Mouse (Mus musculus) heart, adult 2 months (tissue): ENCODE results near the gene Phactr2. TPM values are rescaled to one million over a fixed set of nuclear protein-coding genes. Genes with fewer than 3 reads are reported as not detected.

Source experiments
- DNase-seq, 2 experiments: peaks; one replicate each; pipeline ENCODE4 v3.0.0; 2021
- H3K27ac ChIP-seq: fragments of 200-600 bp; 2 replicates; pipeline ENCODE4 v1.8.1; 2022
- H3K27me3 ChIP-seq: fragments of 200-500 bp; 2 replicates; pipeline ENCODE4 v1.6.1; 2012; ENCODE audit warnings: mild to moderate bottlenecking, low read length, inconsistent platforms, mixed read lengths; ENCODE audit not compliant: control insufficient read depth, insufficient read depth
- H3K36me3 ChIP-seq: fragments of 200-500 bp; 2 replicates; pipeline ENCODE4 v1.6.1; 2012; ENCODE audit warnings: low read length, inconsistent platforms; ENCODE audit not compliant: control insufficient read depth, insufficient read depth
- H3K4me1 ChIP-seq: fragments of 200-500 bp; 2 replicates; pipeline ENCODE4 v1.6.1; 2011; ENCODE audit warnings: low read length; ENCODE audit not compliant: control insufficient read depth, insufficient read depth
- H3K4me3 ChIP-seq: fragments of 200-600 bp; 2 replicates; pipeline ENCODE4 v1.8.1; 2022
- H3K79me2 ChIP-seq: fragments of 200-500 bp; replicated peaks from 2 replicates; pipeline ENCODE4 v1.6.1; 2012; ENCODE audit warnings: mild to moderate bottlenecking, inconsistent platforms, low read length, moderate library complexity, mixed read lengths; ENCODE audit not compliant: control insufficient read depth, insufficient read depth
- H3K9ac ChIP-seq: fragments of 200-500 bp; 2 replicates; pipeline ENCODE4 v1.6.1; 2012; ENCODE audit warnings: low read depth, mild to moderate bottlenecking, control low read depth, inconsistent platforms, low read length, mixed read lengths
- CTCF ChIP-seq: fragments of 200-600 bp; IDR thresholded peaks from 2 replicates; pipeline ENCODE4 v1.8.1; 2022; ENCODE audit warnings: antibody characterized with exemption, mild to moderate bottlenecking, moderate library complexity
- EP300 ChIP-seq: fragments of 200-500 bp; IDR thresholded peaks from 2 replicates; pipeline ENCODE4 v1.6.1; 2011; ENCODE audit warnings: low read depth, low read length, control low read depth; ENCODE audit not compliant: insufficient read depth
- POLR2A ChIP-seq: fragments of 200-500 bp; IDR thresholded peaks from 2 replicates; pipeline ENCODE4 v1.6.1; 2011; ENCODE audit warnings: mild to moderate bottlenecking, low read depth, low read length, control low read depth; ENCODE audit not compliant: insufficient read depth
- WGBS: fragments of 180-500 bp; shearing (Covaris S2); methylation state at CpG from one replicate; pipeline ENCODE4 v1.1.7; 2018; 5-methylcytosine and 5-hydroxymethylcytosine counted together
- intact Hi-C: fragments of 180-260 bp; cut with DNase I; formaldehyde crosslinking; loops from one replicate; pipeline ENCODE4 v1.15.1; 2025
- polyA plus RNA-seq: library from polyadenylated mRNA; depleted of rRNA; stranded (reverse); fragments of >200 nt; gene quantifications from 2 replicates; pipeline ENCODE4 v1.2.3, GENCODE M21; 2012
- total RNA-seq, 2 experiments: library from RNA; stranded (reverse); gene quantifications; 2 replicates each; pipeline ENCODE4 v1.2.3; 2021

Gene Phactr2
- total and polyA plus RNA-seq, 3 experiments = 15.2 to 49.3 (median 47.7) TPM

DNA sequence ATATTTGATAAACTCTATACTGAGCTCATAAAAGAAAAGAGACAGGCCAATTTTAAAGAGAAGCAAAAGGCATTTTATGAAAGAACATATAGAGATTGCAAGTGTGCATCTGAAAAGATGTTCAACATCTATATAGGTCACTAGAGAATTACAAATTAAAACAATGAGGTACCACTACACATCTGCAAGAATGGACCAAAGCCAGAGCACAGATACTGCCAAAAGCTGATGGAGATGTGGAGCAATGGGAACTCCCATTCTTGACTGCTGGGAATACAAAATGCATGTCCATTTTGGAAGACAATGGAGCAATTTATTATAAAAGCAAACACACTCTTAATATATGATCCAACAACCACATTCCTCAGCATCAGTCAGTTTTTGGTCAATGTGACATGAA, 113.3 kb downstream of the Phactr2 start:
- Histone ChIP-seq H3K79me2 (no peaks in the 10 kb centered on the region), H3K4me3 (no peak overlapping the region), H3K4me1 (peaks cover 4% of the 10 kb centered on the region), H3K36me3 (no peaks in the 10 kb centered on the region), H3K27ac (no peak overlapping the region), H3K27me3 (no peaks in the 10 kb centered on the region), H3K9ac (no peak overlapping the region)
- TF ChIP-seq EP300 = no peak
- DNase-seq = no peak
- intact Hi-C loops = loop anchor here (5.0 kb wide), 1 partner anchor 46 kb away; no protein-coding TSS in a partner anchor

DNA sequence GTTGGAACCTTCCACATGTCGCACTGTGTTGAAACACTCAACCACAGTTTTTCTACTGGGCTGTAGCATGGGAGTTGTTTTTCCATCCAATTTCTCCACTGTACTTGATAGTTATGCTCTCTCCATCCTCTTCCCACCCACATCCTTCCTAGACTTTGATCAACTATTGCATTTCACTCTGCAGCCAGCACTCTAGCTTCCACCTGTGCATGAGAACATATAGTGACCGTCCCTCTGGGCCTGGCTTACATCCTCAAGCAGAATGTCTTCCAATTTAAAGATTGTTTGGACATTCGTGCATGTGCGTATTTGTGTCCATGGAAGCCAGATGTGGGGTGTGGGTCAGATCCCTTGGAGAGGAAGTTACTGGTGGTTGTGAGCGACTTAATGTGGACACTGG, 114.4 kb downstream of the Phactr2 start:
- Histone ChIP-seq H3K4me1 (peaks cover 4% of the 10 kb centered on the region), H3K27me3 (no peaks in the 10 kb centered on the region), H3K27ac (no peak overlapping the region), H3K9ac (no peak overlapping the region), H3K79me2 (no peaks in the 10 kb centered on the region), H3K36me3 (no peaks in the 10 kb centered on the region), H3K4me3 (no peak overlapping the region)
- intact Hi-C loops = loop anchor here (5.0 kb wide), 1 partner anchor 47 kb away; no protein-coding TSS in a partner anchor
- WGBS = 79% methylated on average over 5 of the region's 5 CpGs
- no peak for DNase-seq
- no peak for TF ChIP-seq CTCF
- no peak for TF ChIP-seq EP300
- TF ChIP-seq POLR2A = no peak

DNA sequence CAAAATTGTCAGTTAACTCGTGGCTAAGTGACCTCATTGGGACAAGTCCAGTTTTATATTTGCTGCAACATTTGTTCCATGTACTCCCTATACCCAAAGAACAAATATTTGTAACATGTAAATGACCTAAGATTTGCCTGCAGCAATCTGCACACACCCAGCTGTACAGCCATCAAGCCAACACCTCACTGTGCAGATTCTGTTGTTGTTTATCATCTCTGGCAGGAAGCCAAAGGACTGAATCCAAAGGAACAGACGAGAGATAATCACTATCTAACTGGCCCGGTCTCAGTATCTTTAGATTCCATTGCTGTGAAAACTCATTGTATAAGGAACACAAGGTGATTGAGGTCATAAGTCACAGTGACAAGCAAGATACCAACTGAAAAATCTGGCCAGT, 115.5 kb downstream of the Phactr2 start:
- H3K9ac ChIP-seq = no peak overlapping the region
- no peaks in the 10 kb centered on the region for H3K79me2 ChIP-seq
- no peak overlapping the region for H3K27ac ChIP-seq
- intact Hi-C loops = no loop called here
- H3K27me3 ChIP-seq = no peaks in the 10 kb centered on the region
- no peaks in the 10 kb centered on the region for H3K36me3 ChIP-seq
- H3K4me3 ChIP-seq = no peak overlapping the region
- H3K4me1 ChIP-seq = peaks cover 4% of the 10 kb centered on the region
- TF ChIP-seq CTCF (no peak), POLR2A (no peak)
- WGBS = 7% methylated on average over 3 of the region's 3 CpGs
- peak in 1 of 2 experiments; percentile 9 for DNase-seq

DNA sequence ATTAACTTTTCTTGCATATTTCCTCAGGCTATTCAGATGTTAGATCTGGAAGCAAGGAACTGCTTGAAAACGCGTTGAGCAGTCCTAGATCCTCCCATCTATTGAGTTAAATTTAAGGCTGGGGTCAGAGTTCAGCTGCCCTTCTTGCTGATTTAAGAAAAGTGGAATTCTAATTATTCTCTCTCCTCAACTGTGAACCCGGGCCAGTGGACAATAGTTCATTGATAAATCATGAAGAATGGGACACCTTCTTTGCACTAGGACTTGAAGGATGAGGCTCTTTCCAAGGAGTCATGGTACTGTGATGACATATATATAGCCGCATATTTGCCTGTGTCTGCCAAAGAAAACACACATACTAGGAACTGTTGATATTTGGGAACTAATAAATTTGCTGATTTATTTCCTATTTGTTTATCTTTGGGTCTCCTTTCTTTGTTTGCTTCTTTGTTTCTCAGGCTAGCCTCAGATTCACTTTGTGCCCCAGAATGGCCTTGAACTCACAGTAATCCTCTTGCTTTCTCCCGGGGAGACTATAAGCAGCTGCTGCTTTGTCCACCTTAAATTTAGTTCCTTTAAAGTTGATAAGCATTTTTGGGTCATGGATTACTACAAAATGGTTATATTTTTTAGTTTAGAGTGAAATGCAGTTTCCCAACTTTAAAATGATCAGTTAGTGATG, 127.5 kb downstream of the Phactr2 start:
- Histone ChIP-seq H3K4me3 (no peak overlapping the region), H3K9ac (no peak overlapping the region), H3K27me3 (no peaks in the 10 kb centered on the region), H3K4me1 (no peaks in the 10 kb centered on the region), H3K36me3 (no peaks in the 10 kb centered on the region), H3K27ac (no peak overlapping the region), H3K79me2 (no peaks in the 10 kb centered on the region)
- no peak for DNase-seq
- no peak for TF ChIP-seq EP300
- TF ChIP-seq POLR2A = no peak
- TF ChIP-seq CTCF = no peak
- 69% methylated on average over 5 of the region's 5 CpGs for WGBS
- intact Hi-C loops = no loop called here

DNA sequence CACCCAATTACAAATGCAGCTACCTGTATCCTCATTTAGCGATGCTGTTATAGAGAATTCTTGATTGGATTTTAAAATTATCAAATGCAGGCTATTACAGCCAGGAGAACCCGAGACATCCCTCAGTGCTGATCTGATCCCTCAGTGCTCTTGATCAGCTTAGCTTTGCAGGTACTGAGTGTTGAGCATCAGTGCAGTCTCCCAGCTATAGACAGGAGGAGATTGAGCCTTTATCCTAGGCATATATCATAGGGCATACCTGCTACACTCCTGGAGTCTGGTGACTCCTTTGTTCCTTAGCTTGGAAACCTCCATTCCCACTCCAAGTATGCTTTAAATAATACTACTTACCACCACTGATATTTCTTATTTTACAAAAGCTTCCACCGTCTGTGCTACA, 133.6 kb downstream of the Phactr2 start:
- 87% methylated on average over 3 of the region's 3 CpGs for WGBS
- Histone ChIP-seq H3K27ac (no peak overlapping the region), H3K9ac (no peak overlapping the region), H3K4me1 (no peaks in the 10 kb centered on the region), H3K27me3 (no peaks in the 10 kb centered on the region), H3K79me2 (0 out of 2 replicates have a peak, but pooled peaks cover 1% of the 10 kb centered on the region), H3K4me3 (no peak overlapping the region), H3K36me3 (no peaks in the 10 kb centered on the region)
- no peak for TF ChIP-seq EP300
- TF ChIP-seq CTCF = no peak
- no peak for TF ChIP-seq POLR2A
- no peak for DNase-seq
- intact Hi-C loops = no loop called here

- H3K4me1 ChIP-seq = no peaks in the 10 kb centered on the region
- intact Hi-C loops = no loop called here
- 75% methylated on average over 4 of the region's 4 CpGs for WGBS
- no peak for DNase-seq
- no peak overlapping the region for H3K9ac ChIP-seq
- H3K79me2 ChIP-seq = peaks cover 1% of the 10 kb centered on the region; the same call in 1 of the 2 replicates
- no peak overlapping the region for H3K27ac ChIP-seq
- no peaks in the 10 kb centered on the region for H3K36me3 ChIP-seq
- H3K4me3 ChIP-seq = no peak overlapping the region
- TF ChIP-seq POLR2A (no peak), EP300 (no peak), CTCF (no peak)
- H3K27me3 ChIP-seq = no peaks in the 10 kb centered on the region
Measured at GRCm38 (mm10) chr10:13336964-13337363, 137.2 kb downstream of the Phactr2 start.

- DNase-seq = no peak
- 83% methylated on average over 6 of the region's 6 CpGs for WGBS
- H3K4me1 ChIP-seq = no peaks in the 10 kb centered on the region
- peaks cover 1% of the 10 kb centered on the region; the same call in 1 of the 2 replicates for H3K79me2 ChIP-seq
- peaks cover 2% of the 10 kb centered on the region; the same call in 1 of the 2 replicates for H3K36me3 ChIP-seq
- H3K27me3 ChIP-seq = no peaks in the 10 kb centered on the region
- H3K9ac ChIP-seq = no peak overlapping the region
- no peak for TF ChIP-seq EP300
- no peak for TF ChIP-seq CTCF
- no peak for TF ChIP-seq POLR2A
- intact Hi-C loops = no loop called here
- H3K4me3 ChIP-seq = no peak overlapping the region
- no peak overlapping the region for H3K27ac ChIP-seq
Measured at GRCm38 (mm10) chr10:13335814-13336213, 138.4 kb downstream of the Phactr2 start.
